Mouse (Mus musculus): ENCODE results near the gene Dusp22.

DNA sequence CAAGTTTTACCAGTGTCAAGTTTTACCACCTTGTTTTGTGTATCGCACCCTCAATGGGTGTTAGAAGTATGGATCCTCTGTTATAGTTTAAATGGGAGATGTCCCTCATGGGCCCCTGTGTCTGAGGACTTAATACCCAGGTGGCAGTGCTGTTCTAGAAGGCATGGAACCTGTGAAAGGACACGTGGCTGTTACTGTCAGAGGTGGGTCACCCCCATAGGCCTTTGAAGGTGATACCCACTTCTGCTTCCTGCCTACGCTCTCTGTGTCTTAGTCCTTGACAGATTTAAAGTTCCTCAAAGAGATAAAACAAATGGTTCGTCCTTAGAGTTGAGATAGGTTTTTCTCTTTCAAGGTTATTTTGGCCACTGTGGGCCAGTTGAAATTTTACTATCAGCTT, 23.3 kb upstream of the Dusp22 start:
- TF ChIP-seq GATA1 (IDR thresholded peaks at IDR 0.05; ENCODE audit: low read length) (no peak), TAL1 (IDR thresholded peaks at IDR 0.05; ENCODE audit: low read length) (no peak)
